Mouse (Mus musculus) neural tube, embryonic 10.5 days (tissue): Measurements from ENCODE around the gene Efcab11.
A peak's percentile ranks its signal among the peaks of the same experiment; 100 is the strongest.

Experiments used
- DNase-seq: peaks from one replicate; pipeline ENCODE4 v3.0.0-alpha.2; 2017; ENCODE audit warnings: low spot score; ENCODE audit errors: extremely low spot score

The Efcab11 gene

DNA sequence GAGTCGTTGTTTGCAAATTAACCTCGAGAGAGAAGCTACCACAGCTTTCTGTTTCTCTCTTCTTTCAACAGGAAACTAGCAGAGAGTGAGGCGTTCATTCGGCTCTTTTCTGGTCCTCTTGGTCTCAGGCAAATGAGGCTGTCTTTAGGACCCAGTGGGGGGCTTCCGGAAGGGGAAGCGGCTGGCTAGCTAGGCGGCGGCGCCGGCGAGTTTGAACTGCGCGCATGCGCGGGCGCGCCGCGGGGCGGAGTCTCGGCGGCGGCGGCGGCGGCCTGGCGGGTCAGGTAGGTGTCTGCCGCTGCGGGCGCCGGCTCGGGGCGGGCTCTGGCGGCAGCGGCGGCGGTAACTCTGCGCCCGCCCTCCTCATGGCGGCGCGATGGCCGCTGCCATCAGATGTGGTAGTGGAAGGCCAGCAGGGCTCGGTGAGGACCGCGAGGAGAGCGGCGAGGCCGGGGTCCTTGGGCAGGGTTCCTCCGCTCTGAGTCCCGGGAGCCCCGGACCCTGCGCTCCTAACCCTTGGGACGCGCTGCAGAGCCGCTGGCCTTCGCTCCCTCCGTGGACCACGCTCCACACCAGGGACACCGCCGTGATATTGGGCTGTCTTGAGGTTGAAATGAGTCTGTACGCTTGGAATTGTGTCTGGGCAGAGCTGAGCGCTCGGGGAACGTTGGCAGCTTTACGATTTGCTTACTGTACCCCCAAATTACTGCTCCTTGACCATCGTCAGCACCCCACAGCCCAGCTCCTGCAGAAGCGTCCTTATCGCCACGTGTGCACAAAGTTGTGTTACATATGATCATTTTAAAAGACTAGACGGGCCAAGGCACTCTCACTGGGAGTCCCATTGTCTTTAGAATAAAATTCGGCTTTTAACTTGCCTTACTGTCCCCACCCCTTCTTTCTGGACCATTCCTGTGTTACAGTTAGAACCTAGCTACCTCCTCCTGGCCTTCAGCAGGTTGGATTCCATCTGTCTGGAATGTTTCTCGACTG, at the start of gene Efcab11, which contains the start of gene Tdp1:
Efcab11 (minus strand) TSS at position 171 of the 993 bp plus-strand sequence.
Tdp1 (plus strand) TSS at position 249 of the 993 bp plus-strand sequence.
- DNase-seq = peak; percentile 96

DNA sequence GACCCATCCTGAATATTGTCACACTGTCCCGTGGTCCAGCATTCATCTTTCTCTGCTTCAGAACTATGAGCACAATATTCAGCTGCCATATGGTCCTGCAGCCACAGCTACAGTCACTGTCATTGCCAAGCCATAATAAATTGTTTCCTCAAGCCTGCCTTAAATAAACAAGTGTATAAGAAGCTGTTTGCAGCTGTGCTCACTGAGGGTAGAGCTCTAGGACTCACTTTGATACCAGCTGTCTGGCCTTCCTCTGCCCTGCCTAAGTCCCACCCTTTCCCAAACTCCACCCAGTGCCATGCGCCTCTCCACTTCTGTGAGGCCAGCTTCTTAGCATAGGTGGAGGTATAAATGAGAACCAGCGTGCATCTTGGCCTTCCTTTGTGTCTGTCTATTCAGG, 49.4 kb upstream of the Efcab11 start:
- no peak for DNase-seq

DNA sequence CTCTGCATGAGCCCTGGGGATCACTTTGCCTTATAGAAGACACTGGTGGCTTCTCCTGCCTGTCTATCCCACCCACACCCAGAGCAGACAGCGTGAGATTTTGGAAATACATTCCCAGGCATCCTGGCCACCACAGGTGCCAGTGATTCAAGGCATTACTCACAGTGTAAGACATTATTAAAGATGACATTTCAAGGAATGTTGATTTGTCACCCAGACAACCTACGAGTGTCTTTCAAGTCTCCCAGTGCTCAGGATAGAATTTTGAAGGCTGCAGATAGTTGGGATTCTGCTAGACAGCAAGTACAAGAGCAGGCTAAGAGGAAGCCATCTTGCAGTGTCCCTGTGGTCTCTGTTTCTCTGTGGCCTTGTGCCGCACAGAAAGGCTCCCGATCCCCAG, 48.0 kb upstream of the Efcab11 start:
- DNase-seq = no peak

GRCm38 (mm10) chr12:99929160-99929559, 44.9 kb upstream of the Efcab11 start:
- no peak for DNase-seq

DNA sequence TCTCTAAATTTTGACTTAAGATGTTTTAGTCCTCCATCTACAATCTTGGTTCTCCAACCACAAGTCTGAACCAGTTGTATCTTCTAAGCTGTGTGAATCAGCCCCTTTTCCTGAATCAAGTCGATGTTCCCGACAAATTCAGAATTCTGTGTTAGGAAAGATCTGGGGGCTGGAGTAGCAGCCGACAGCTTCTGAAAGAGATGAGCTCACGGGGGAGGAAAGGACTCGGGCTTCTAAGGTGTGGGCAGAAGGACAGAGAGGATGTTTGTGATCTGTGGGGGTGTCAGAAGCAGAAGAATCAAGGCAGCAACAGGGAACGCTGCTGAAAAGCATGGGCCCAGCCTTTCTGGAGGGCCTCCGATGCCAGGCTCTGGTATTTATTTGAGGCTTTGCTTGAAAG, 44.1 kb upstream of the Efcab11 start:
- no peak for DNase-seq

DNA sequence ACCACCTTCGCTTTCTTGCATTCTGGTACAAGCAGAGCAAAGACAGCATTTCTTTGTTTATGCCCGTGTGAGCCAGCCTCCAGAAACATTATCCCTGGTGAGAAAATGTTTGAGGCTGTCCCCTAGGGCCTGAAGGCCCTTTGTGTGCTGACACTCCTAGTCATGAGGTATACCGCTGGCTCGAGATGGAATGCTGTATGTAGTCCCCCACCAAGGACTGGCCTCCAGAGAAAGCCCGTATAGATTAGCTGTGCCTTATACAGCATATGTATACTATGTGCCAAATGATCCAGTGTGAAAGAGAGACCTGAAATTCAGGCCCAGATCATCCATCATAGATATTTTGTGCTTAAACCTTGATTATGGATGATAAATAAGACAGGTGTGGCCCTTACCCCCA, 39.5 kb upstream of the Efcab11 start:
- no peak for DNase-seq

DNA sequence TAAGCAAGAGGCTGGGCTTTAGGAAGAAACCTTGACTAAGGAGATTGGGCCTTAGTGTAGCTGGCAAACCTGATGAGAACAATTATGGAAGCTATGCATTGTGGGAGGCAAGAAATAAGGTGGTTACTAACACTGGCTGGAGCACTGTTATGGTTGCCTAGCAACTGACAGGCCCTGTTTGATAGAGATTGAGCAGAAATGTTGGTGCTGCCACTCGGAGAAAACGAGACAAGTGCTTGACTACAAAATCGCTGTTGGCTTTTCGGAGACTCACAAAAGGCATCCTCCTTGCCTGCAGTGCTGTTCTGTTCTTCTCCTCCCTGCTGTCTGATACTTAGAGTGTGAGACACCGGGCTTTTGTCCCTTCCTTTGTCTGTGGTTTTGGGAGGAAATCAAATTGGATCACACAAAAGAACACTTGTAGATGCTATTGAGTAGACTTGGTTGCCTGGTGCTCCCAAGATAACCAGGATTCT, 38.9 kb upstream of the Efcab11 start:
- no peak for DNase-seq

DNA sequence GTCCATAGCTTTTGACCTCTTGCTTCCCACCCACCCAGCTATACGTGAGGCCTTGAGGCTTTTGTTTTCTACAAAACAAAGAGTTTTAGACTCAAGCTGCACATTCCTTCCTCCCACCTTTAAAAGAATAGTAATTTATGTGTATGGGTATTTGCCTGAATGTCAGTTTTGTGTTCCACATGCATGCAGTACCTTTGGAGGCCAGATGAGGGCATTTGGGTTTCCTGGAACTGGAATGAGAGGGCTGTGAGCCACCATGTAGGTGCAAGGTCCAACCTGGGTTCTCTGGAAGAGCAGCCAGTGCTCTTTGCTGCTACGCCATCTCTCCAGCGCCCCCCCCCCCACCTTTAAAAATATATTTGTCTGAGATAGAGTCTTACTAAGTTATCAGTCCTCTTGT, 36.8 kb upstream of the Efcab11 start:
- no peak for DNase-seq

- no peak for DNase-seq
Observed at GRCm38 (mm10) chr12:99919636-99920035, 35.4 kb upstream of the Efcab11 start.

DNA sequence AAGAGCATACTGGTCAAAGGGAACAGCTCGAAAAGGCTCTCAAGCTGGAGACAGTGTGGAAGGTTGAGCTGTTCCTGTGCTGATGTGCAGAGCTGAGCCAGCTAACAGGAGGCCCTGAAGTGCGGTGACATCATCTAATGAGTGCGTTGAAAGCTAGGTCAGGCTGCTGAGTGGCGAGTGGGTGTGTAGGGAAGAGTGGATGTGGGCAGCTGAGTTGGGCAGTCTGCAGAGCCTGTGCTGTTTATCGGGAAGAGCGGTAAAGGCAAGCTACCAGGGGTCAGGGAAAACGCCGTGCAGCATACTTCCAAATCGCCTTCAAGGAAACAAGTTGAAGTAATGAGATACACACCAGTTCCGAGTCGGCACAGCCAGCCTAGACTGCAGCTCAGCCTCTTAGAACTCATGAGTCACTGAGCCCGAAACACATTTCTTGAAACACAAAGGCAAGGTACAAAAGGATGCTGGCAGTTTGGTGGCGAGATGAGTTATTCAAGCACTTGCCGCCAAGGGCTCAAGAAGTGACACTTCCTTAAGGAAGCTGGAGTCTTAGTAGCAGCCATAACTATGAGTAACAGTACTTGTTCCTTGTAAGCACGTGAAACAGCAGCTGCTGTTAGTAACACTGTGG, 33.7 kb upstream of the Efcab11 start:
- DNase-seq = no peak

- DNase-seq = no peak
Observed at GRCm38 (mm10) chr12:99911466-99911865, 27.2 kb upstream of the Efcab11 start.

GRCm38 (mm10) chr12:99904537-99904936, 20.3 kb upstream of the Efcab11 start:
- no peak for DNase-seq

GRCm38 (mm10) chr12:99902867-99903370, 18.7 kb upstream of the Efcab11 start:
- no peak for DNase-seq

GRCm38 (mm10) chr12:99901973-99902866, 18.0 kb upstream of the Efcab11 start:
- no peak for DNase-seq

DNA sequence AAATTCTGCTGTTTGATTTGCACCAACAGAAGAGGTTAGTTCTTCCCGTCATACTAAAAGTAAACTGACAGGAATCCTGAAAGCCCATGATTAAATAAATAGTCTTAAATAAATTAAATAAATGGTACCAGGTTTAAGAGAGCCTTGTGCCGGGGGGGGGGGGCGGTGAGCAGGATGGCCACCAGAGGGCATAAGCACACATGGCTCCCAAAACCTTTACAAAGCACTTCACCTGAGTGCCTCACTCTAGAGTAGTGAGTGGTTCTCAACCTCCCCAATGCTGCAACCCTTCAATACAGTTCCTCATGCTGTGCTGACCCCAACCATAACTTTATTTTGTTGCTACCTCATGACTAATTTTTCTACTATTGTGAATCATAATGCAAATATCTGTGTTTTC, 15.8 kb upstream of the Efcab11 start:
- DNase-seq = no peak

GRCm38 (mm10) chr12:99898248-99898870, 14.1 kb upstream of the Efcab11 start:
- no peak for DNase-seq

DNA sequence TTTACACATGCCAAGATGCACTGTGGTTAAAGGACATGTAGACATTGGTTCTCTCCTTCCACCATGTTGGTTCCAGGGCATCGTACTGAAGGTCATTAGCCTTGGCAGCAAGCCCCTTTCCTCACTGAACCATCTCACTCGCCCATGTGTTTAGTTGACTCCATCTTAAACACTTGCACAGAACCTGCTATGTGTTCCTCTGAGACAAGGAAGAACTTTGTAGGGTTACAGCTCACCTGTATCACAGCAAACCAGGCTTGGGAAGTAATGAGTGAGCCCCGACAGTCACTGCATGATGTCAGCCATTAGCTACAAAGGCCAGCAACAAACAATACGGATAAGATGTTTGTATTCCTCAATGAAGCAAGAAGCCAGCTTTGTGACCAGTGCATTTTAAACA, 13.6 kb upstream of the Efcab11 start:
- DNase-seq = no peak

GRCm38 (mm10) chr12:99885282-99885901, 1.2 kb upstream of the Efcab11 start:
- DNase-seq = peak; percentile 26

GRCm38 (mm10) chr12:99883713-99884105, 530 bp downstream of the Efcab11 start:
- peak; percentile 52 for DNase-seq
